Mouse (Mus musculus) urinary bladder, adult 2 months (tissue): Measurements from ENCODE around the gene Trim47. TPM values are rescaled to one million over a fixed set of nuclear protein-coding genes. Genes with fewer than 3 reads are reported as not detected.

Experiments used
- DNase-seq: peaks from one replicate; pipeline ENCODE4 v3.0.0; 2022; ENCODE audit warnings: low spot score
- polyA plus RNA-seq: library from polyadenylated mRNA; depleted of rRNA; stranded (reverse); fragments of >200 nt; gene quantifications from 2 replicates; pipeline ENCODE4 v1.2.3, GENCODE M21; 2012; rRNA removed

Trim47 gene
- polyA plus RNA-seq = 33.1 and 40.7 TPM in 2 replicates

DNA sequence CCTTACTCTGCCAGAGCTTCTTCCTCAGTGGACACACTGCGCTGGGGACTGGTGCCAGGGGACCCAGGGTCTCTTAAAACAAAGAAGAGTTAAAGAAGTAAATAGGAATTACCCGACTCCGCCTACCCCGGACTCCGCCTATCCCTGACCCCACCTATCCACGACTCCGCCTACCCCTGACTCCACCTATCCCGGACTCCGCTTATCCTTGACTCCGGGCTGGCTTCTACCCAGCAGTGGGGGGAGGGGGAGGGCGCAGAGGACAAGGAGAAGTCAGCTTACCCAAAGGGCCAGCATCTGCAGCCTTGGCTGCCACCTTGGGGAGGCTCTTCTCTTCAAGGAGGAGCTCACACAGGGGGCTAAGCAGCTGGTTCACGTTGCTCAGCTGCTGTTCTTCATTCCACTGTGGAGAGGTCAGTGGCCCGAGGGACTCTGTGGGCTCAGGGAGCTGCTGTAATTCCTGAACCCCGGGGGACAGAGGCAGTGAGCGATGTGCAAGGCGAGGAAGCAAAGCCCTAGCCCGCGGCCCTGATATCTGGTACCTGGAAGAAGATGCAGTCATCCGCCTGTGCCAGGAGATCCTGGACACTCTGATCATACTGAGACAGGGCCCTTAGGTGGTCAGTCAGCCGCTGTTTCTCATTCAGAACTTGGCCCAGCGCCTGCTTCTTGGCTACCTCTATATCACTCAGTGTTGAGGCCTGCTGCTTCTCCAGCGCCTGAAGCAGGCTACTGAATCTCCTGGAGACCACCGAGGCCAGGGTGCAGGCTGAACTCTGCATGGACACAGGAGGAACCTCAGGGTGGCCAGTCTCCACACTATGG is at the start of gene Trim47:
Trim47 (minus strand) TSS at position 55 of the 825 bp plus-strand sequence.
- peak; percentile 46 for DNase-seq

DNA sequence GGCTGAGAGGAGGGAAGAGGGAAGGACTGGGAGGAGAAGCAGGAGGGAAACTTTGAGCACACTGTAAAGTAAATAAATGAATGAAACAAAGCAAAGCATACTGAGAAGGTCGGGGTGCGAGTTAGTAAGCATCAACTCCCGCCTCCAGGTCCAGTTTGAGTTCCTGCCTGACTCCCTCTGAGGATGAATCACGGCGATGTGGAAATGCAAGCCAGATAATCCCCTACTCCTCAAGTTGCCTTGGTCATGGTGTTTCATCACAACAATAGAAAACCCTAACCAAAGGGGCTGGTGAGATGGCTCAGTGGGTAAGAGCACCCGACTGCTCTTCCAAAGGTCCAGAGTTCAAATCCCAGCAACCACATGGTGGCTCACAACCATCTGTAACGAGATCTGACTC is 49.0 kb upstream of the Trim47 start:
- DNase-seq = no peak

DNA sequence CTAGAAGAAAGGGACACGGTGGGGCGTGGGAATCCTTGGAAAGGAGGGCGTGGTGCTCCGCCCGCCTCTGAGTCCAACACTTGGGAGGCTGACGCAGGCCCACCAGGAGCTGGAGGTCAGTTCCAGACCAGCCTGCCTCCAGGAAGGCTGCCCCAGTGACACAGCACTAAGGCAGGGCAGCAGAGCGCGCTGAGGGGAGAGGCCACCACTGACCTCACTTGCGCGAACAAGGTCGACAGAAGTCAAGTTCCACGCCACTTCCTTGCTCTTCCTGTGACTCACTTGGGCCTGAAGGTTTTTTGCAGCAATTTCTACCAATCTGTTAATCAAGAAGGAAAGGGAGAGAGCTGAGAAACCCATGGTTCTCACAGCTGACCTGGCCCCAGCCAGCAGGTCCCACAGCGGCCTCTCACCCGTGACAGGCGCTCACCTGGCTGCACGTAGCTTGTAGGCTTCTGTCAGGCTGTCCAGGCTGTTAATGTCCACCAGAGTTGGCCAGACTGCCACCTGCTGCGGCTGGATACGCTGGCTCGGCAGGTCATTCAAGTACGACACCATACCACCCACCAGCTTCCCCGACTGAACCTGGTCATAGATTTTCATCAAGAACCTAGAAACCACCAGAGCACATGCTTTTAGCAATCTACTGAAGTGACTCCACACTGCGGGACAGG is 47.9 kb upstream of the Trim47 start:
- no peak for DNase-seq

DNA sequence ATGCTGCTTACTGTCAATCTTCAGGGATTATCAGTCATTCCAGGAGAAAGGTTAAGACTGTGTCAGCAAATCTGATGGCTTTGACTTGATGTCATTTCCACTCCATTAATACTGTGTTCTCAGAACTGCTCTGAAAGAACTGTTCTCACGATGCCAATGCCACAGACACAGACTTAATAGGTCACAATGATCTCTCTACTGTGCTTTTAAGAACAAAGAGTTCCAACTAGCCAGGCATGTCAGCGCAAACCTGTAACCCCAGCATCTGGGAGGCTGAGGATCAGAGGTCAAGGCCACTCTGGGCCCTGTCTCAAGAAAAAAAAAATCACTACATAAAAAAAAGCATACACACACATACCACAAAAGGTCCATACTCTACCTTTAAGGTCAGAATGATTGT is 44.9 kb upstream of the Trim47 start:
- no peak for DNase-seq

DNA sequence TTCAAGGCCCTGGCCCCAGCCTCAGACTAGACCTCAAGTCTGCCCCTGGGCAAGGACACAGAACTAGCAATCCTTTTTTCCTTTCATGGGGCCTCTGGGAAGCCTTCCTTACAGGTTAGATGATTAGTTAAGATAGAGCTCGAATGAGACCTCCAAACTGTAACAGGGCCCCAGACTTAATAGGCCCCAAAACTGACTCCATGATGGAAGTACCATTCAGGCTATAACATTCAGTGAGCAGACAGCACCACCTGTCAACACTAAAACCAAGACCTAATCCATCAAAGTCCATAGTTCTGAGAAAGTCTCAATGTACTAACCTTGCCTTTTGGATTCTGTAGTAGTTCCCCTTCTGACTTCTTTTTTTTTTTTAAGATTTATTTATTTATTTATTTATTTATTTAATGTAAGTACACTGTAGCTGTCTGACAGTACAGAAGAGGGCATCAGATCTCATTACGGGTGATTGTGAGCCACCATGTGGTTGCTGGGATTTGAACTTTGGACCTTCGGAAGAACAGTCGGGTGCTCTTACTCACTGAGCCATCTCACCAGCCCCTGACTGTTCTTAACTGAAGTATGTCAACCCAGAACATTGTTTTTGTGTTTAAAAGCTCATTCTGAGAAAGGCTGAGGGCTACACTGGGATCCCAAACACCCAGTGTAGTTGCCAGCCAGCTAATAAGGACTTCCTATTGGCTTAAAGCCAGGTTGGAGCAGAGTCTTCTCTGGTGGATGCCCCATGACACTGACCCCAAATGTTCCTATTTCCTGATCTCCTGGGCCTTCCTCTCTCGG is 43.2 kb upstream of the Trim47 start:
- DNase-seq = no peak

DNA sequence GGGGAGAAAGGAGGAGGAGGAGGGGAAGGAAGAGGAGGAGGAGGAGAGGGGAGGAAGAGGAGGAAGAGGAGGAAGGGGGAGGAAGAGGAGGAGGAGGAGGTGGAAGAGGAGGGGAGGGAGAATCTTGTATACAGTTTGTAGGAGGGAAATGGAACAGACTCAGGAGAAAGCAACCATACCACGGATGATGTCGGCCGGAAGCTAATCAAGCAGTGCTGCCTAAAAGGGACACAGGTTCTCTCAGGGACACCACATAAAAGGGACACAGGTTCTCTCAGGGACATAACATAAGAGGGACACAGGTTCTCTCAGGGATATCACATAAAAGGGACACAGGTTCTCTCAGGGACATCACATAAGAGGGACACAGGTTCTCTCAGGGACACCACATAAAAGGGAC is 42.2 kb upstream of the Trim47 start:
- no peak for DNase-seq

DNA sequence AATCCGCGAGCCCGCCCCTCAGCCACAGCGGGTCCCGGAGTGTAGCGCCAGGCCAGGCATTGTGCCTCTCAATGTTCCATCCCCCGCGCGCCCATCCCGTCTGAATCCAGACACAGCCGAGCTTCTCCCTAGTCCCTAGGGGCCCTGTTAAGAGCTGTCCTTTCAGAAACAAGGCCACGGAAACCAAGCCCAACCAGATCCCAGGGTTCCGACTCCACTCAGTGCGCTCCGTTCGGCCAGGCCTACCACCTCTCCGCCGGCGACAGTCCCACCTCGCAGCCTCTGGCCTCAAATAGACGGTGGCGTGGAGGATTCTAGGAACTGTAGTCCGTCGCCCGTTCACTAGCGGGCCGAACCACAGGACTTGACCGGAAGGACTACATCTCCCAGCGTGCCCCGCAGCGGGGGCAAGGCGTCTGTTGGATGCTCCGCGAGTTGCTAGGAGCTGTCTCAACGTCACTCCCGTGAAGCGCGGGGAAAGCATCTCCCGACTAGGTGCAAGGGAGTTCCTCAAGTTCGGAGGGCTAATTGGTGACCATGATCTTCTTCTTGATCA is 41.0 kb upstream of the Trim47 start, which contains the start of gene Fbf1:
Fbf1 (minus strand) TSS at position 283 of the 556 bp plus-strand sequence.
- DNase-seq = peak; percentile 80

DNA sequence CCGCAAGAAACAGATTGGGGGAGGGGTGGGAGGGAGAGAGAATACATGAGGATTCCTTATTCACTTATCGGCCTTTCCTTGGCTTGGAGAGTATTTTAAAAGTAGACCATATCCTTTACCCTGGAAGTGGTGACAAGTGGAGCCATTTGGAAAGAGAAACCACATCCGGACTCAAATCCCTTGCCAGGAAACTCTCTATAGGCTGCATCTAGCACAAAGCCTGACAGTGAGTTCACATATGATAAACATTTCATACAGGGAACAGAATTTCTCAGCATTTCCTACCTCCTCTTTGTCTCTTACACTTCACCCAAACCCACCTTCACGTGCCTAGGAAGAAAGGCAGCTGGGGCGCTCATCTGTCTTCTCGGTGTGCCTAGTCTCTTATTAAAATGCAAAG is 40.2 kb upstream of the Trim47 start:
- no peak for DNase-seq

DNA sequence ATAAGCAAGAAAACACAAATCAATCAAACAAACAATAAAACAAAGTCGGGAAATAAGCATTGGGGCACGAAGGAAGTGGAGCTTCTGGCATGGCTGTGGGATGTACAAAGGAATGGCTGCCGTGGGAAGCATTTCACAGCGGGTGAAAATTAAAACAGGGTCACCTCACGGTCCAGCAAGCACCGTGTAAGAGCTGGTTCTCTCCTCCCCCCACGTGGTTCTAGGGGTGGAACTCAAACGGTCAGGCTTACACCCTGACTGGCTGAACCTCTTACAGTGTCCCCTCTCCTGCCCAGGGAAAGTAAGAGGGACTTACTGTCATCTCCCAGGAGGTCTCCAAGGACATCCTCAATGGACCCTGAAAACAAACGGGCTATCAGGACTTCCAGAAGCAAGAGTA is 36.0 kb upstream of the Trim47 start:
- DNase-seq = no peak

DNA sequence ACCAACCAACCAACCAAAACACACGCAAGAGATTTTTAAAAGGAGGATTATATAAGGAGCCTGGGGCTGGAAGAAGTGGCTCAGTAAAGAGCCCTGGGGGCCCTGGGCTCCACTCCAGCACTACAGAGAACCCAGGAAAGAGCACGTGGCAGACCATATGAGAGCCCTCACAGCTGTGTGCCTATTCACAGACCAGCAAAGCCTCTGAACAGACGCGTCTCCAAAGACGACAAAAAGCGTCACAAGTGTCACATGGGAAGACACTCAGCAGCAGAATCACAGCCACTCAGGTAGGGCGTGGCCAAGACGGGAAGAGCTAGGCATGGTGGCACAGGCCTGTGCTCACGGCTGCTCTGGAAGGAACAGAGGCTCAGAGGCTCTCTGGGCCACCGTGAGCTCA is 35.1 kb upstream of the Trim47 start:
- no peak for DNase-seq

DNA sequence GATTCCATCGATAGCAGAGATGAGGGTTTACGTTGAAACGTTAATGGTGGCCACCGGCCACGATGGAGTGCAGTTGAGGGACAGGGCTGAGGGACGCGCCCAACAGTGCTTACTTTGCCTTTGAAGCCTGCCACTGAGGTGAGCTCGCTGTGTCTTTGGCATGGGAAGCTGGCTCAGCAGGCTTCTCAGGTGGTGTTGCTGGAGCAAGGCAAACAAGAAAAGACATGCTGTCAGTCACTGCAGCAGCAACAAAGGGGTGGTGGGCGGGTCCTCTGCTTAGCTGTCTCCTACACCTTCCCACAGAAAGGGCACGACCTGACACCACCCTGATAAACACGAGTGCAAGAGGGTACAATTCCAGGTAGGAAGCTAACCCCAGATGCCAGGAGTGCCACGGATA is 34.3 kb upstream of the Trim47 start:
- DNase-seq = no peak

DNA sequence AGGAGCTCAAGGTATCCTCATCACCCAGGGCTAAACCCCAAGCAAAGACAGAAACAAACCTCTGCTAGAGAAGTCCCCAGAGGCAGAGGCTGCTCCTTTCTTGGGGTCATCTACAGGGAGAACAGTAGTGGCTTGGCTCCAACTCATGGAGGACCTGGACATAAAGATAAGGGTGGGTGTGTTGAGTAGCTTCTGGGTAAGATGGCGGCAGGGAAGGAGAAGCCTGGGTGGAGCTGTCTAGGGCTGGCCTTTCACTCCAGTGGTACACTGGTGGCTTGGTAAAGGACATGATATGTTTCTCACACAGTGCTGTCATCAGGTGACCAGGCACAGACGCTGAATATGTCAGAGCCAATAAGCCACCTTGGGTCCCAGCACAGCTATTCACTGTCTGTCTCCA is 23.9 kb upstream of the Trim47 start:
- DNase-seq = no peak

DNA sequence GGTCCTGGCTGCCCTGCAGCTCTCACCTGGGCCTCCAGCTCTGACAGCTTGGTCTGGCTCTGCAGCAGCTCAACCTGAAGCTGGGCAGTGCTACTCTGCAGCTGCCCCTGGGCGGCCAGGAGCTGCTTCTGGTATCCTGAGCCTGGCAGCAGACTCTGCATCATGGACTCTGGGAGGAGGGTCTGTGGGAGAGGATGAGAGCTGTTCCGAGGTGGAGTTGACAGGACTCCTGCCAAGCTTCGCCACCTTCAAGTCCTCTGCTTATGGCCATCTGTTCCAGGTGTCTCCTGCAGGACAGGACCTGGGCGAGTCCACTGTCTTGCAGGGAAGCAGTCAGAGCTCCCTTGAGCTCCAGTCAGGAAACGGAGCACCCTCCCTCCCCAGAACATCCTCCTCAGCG is 22.3 kb upstream of the Trim47 start:
- DNase-seq = no peak

DNA sequence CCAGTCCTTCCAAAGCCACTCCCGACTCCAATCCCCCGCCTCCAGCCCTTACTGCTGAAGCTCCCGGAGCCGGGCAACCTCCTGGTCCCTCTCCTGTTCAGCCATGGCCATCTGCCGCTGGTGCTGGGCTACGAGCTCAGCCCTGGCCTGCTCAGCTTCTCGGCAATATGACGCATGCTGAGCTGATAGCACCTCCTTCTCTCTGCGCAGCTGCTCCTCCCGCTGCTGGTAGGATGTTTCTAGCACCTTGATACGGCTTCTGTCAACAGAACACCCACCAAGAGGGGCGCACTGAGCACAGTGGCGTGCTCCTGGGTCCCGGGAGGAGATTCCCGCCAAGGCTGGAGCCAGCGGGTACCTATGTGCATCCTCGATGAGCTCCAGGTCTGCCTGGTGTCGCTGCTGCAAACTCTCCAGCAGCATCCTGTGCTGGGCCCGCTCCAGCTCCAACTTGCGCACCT is 21.8 kb upstream of the Trim47 start:
- no peak for DNase-seq

DNA sequence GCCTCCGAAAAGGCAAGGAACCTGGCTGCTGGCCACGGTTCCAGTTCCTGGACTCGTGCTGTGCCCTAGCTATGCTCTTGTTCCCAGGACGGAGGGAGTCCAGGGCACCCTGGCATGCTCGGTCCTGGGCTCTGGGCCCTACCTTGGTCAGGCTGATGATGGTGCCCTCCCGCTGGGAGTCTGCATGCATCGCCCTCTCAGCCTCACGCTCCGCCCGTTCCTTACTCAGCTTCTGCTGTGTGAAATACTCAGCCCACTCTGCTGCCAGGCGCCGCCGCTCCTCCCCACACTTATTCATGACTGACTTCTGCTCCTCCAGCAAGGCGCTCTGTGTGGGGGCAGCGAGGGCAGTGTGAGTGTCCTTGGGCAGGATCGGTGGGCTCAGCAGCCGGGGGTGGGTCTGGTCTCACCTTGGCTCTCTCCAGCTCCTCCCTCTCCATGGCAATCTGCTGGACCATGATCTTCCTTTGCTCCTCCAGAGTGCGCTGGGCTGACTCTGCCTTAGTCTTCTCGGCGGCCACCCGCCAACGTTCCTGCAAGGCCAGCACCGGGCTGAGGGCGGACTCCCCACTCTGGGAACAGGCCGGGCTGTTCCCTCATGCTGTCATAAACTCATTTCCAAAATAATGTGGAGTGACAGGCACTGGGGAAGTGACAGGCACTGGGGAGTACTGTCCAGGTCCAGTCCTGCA is 19.4 kb upstream of the Trim47 start:
- DNase-seq = no peak

DNA sequence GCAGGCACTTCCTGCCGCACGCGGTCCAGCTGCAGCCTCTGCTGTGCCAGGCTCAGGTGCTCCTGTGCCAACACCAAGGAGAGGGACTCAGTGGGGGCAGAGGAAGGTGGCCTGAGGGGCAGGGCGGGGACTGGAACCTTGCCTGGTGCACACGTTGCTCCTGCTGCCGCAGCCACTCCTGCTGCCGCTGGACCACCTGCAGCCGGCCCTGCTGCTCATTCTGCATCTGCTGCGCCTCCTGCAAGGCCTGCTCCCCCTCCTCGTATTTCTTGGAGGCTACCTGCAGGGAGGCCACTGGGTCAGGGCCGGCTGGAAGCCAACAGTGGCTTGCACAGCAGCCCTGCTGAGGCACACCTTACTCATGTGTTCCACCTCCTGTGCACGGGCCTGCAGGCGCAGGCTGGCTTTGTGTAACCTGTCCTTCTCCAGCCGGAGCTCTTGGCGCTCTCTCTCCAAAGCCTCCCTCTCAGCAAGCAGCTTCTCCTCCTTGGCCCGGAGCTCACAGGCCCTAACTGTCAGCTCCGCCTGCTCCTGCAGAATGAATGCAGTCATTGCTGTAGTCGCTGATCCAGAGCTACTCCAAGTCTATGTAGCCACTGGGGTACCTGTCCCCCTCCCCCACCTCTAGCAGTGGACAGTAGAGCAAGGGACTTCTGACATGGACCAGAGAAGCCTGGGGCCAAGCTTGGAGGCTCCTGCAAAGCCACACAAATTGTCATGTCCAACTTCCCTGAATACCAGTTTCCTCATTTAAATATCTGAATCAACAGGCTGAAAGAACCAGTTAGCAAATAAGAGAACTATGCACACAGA is 18.7 kb upstream of the Trim47 start:
- no peak for DNase-seq

DNA sequence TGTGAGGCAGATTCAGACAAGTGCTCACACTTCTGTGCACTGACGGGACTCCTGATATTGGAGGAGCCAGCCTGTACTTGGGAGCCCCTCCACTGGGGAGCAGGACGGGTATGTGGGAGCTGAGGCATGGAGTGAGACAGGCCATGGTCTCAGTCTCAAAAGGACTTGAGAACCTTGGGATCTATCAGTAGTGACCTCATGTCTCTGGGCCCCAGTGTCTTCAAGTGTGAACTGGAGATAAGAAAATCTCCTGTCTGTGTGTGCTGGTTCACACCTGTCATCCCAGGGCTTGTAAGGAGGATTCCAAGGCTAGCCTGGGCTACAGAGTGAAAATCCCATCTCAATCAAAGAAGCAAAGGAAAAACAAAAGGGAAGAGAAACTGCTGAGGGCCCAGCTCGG is 16.5 kb upstream of the Trim47 start:
- DNase-seq = no peak

DNA sequence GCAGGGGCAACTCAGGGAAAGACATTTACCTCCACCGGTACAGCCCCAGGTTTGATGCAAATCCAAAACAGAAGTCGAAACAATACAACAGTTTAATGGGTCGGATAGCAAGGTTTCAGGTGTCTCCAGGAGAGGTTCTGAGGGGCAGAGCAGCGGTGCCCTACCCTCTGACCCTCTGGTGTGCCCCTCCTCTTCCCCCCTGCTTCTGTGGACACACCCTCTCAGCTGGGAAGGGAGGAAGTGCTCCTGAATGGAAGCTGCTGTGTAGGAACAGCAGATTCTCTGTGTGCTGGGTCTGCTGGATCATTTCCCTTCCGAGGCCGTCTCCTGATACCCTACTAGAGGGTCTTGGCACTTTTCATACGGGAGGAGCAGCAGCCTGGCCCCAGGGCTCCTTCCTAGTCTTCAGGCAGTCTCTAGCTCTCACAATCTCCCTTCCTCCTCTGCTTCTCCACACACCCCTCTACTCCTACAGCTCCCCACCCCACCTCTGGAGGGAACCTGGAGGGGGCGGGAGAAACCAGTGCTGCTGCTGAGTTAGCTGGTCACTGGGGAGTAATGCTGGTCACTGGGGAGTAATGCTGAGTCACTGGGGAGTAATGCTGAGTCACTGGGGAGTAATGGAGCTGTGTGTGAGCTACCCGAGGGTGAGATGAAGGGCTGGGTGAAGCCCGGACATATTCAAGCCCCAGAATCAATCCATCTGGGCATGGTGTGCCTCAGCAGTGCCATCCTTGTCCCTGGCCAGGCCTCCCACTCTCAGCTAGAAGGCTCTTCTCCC is 15.4 kb upstream of the Trim47 start:
- DNase-seq = no peak

DNA sequence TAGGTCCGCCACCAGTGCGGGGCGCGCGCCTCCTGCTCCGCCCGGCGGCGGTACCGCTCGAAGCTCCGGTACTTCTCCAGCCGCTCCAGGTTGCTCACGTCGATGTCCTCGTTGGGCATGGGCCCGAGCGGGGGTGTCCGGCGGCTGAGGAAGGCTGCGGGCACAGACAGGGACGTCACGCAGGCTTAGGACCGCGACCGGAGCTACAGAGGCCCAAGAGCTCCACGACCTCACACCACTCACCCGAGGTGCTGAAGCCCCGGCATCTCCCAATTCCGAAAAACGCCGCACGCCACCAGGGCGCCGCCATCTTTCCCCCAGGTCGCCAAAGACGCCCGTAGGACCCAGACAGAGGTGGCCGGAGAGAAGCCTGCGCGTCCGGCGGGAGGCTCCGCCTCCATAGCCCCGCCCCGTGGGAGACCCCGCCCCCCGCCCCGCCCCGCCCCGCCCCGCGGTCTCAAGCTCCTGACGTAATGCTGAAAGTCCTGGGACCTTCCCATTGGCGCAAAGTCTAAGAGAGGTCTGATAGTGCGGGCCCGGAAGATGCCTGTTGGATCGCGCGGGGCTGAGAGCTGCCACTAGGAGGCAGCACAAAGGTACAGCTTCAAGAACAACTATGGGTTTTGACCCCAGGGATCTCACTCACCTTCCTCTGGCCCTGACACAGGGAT is 11.6 kb upstream of the Trim47 start, which contains the start of gene Mrpl38:
Mrpl38 (minus strand) TSS at position 401 of the 671 bp plus-strand sequence.
- peak; percentile 72 for DNase-seq
